Comparison of ENCODE assay signal across 13 mouse cellular contexts in genomic region chr14:57246575-57246974, GRCm38 (mm10).
"Had no signal": no experiment of that assay in that cellular context is flagged by ENCODE, and none has a peak within 500 bp of the region (broad histone marks: within the 10 kb centered on the region; RNA-seq: fewer than 3 reads in every experiment).

No protein-coding gene starts in this region.

- H3K4me2 ChIP-seq: liver, embryonic 13.5 days; midbrain, embryonic 12.5 days; neural tube, embryonic 13.5 days had no signal

- H3K27ac ChIP-seq: liver, embryonic 13.5 days; midbrain, embryonic 12.5 days; neural tube, embryonic 13.5 days had no signal

- ATAC-seq: intestine, embryonic 16.5 days; liver, postnatal 0 days had no signal

- H3K9me3 ChIP-seq: liver, embryonic 13.5 days; midbrain, embryonic 12.5 days; neural tube, embryonic 13.5 days had no signal

- H3K9ac ChIP-seq: liver, embryonic 13.5 days; liver, postnatal 0 days; midbrain, embryonic 12.5 days; neural tube, embryonic 13.5 days had no signal

- H3K4me1 ChIP-seq: liver, embryonic 13.5 days; midbrain, embryonic 12.5 days had no signal

- H3K4me3 ChIP-seq: liver, embryonic 13.5 days; midbrain, embryonic 12.5 days; neural tube, embryonic 13.5 days had no signal

- H3K27me3 ChIP-seq: liver, embryonic 13.5 days; midbrain, embryonic 12.5 days; neural tube, embryonic 13.5 days had no signal

- H3K36me3 ChIP-seq: liver, embryonic 13.5 days; midbrain, embryonic 12.5 days; neural tube, embryonic 13.5 days had no signal

- DNase-seq: kidney, adult 2 months; kidney, postnatal 36 days; layer of hippocampus, adult 9-11 months; layer of hippocampus, postnatal 36 days; liver; liver, embryonic 13.5 days; liver, postnatal 0 days; retina, postnatal 1 day; spleen, adult 18-20 months; thymus, postnatal 36 days had no signal
